In genomic region chr9:92768432-92768831, GRCm38 (mm10) we compare ENCODE assay signal across 16 mouse cellular contexts.
DNase-seq lines count a peak whose midpoint lies in the region; ATAC-seq and TF ChIP-seq lines count a peak whose summit lies in the region.
"Had no signal": no experiment of that assay in that cellular context is flagged by ENCODE, and none has a peak within 500 bp of the region (broad histone marks: within the 10 kb centered on the region; RNA-seq: fewer than 3 reads in every experiment).

No protein-coding gene starts in this region.

- no peak overlapping the region for H3K9ac ChIP-seq in forebrain, embryonic 14.5 days (ENCODE audit: low read length)
- H3K9ac ChIP-seq in forebrain, embryonic 16.5 days (replicated peaks; ENCODE audit: low read depth, low read length): no peak overlapping the region
- H3K9ac ChIP-seq in hindbrain, embryonic 14.5 days: no peak overlapping the region
- H3K9ac ChIP-seq: lung, embryonic 15.5 days had no signal

- no peaks in the 10 kb centered on the region for H3K36me3 ChIP-seq in forebrain, embryonic 14.5 days (ENCODE audit: control insufficient read depth, insufficient read depth, low read length)
- H3K36me3 ChIP-seq in forebrain, embryonic 16.5 days (ENCODE audit: control insufficient read depth, insufficient read depth): no peaks in the 10 kb centered on the region
- no peaks in the 10 kb centered on the region for H3K36me3 ChIP-seq in hindbrain, embryonic 14.5 days (replicated peaks; ENCODE audit: control insufficient read depth, insufficient read depth)
- H3K36me3 ChIP-seq: lung, embryonic 15.5 days had no signal

- TF ChIP-seq POLR2A in brain, embryonic 14.5 days (IDR thresholded peaks at IDR 0.05; ENCODE audit: borderline replicate concordance, extremely low read depth, insufficient read depth, insufficient read length, poor library complexity, severe bottlenecking): no peak

- 51% methylated on average over 3 of the region's 3 CpGs for WGBS in forebrain, embryonic 14.5 days
- WGBS in forebrain, embryonic 16.5 days: 43% methylated on average over 3 of the region's 3 CpGs
- WGBS in hindbrain, embryonic 14.5 days: 81% methylated on average over 3 of the region's 3 CpGs

- H3K4me3 ChIP-seq in forebrain, embryonic 14.5 days (ENCODE audit: low read depth, low read length): no peak overlapping the region
- no peak overlapping the region for H3K4me3 ChIP-seq in forebrain, embryonic 16.5 days (replicated peaks; ENCODE audit: low read length)
- H3K4me3 ChIP-seq in hindbrain, embryonic 14.5 days (replicated peaks; ENCODE audit: low read length): no peak overlapping the region
- H3K4me3 ChIP-seq: lung, embryonic 15.5 days had no signal

- H3K4me1 ChIP-seq in forebrain, embryonic 14.5 days (ENCODE audit: control insufficient read depth, insufficient read depth, low read length): no peaks in the 10 kb centered on the region
- H3K4me1 ChIP-seq in forebrain, embryonic 16.5 days (replicated peaks; ENCODE audit: control insufficient read depth, insufficient read depth, low read length): no peaks in the 10 kb centered on the region; the same call in 1 of the 2 replicates
- H3K4me1 ChIP-seq in hindbrain, embryonic 14.5 days (replicated peaks; ENCODE audit: control insufficient read depth, insufficient read depth, low read length): no peaks in the 10 kb centered on the region
- H3K4me1 ChIP-seq: lung, embryonic 15.5 days had no signal

- ATAC-seq in forebrain, embryonic 14.5 days: no peak
- ATAC-seq in forebrain, embryonic 16.5 days: no peak
- no peak for ATAC-seq in hindbrain, embryonic 14.5 days (ENCODE audit: low FRiP score)
- ATAC-seq: intestine, embryonic 16.5 days; midbrain, embryonic 16.5 days had no signal

- no peaks in the 10 kb centered on the region for H3K27me3 ChIP-seq in forebrain, embryonic 14.5 days (replicated peaks; ENCODE audit: control insufficient read depth, insufficient read depth, low read length)
- H3K27me3 ChIP-seq in forebrain, embryonic 16.5 days (replicated peaks; ENCODE audit: control insufficient read depth, insufficient read depth, low read length): no peaks in the 10 kb centered on the region
- no peaks in the 10 kb centered on the region for H3K27me3 ChIP-seq in hindbrain, embryonic 14.5 days (ENCODE audit: control insufficient read depth, insufficient read depth, low read length)
- H3K27me3 ChIP-seq: lung, embryonic 15.5 days had no signal

- H3K27ac ChIP-seq in forebrain, embryonic 14.5 days (ENCODE audit: low read depth, low read length): no peak overlapping the region
- no peak overlapping the region for H3K27ac ChIP-seq in forebrain, embryonic 16.5 days (ENCODE audit: low read length)
- H3K27ac ChIP-seq in hindbrain, embryonic 14.5 days: no peak overlapping the region
- H3K27ac ChIP-seq: lung, embryonic 15.5 days had no signal

- DNase-seq in forebrain, embryonic 14.5 days (ENCODE audit: low spot score): peak; percentile 60
- peak; percentile 70 for DNase-seq in brain, embryonic 14.5 days (ENCODE audit: low read depth)
- DNase-seq in frontal cortex, postnatal 36 days (ENCODE audit: low spot score in 2 of 2): peak; percentile 39 to 62
- peak; percentile 17 to 22 for DNase-seq in left cerebral cortex, postnatal 36 days (ENCODE audit: low spot score in 2 of 2)
- DNase-seq in yolk sac, embryonic 10.5 days (ENCODE audit: low spot score): no peak
- DNase-seq in hindbrain, embryonic 14.5 days (ENCODE audit: low spot score): no peak
- no peak for DNase-seq in ovary, postnatal 10 days (ENCODE audit: low spot score)
- DNase-seq: B cell, adult 2 months; cerebellum, adult 2 months; heart, adult 18-20 months; kidney, postnatal 14 days; spleen, adult 18-20 months had no signal

- intact Hi-C loops in left cerebral cortex, postnatal 36 days (cut with DNase I): loop anchor here (5.0 kb wide), 1 partner anchor 36 kb away; no protein-coding TSS in a partner anchor

- no peak overlapping the region for H3K4me2 ChIP-seq in forebrain, embryonic 14.5 days (ENCODE audit: low read length)
- H3K4me2 ChIP-seq in forebrain, embryonic 16.5 days (ENCODE audit: low read length): no peak overlapping the region
- no peak overlapping the region for H3K4me2 ChIP-seq in hindbrain, embryonic 14.5 days (replicated peaks)
- H3K4me2 ChIP-seq: lung, embryonic 15.5 days had no signal

- H3K9me3 ChIP-seq in forebrain, embryonic 14.5 days (replicated peaks; ENCODE audit: control insufficient read depth, low read length): no peaks in the 10 kb centered on the region
- no peaks in the 10 kb centered on the region for H3K9me3 ChIP-seq in forebrain, embryonic 16.5 days (ENCODE audit: control insufficient read depth, low read length)
- no peaks in the 10 kb centered on the region for H3K9me3 ChIP-seq in hindbrain, embryonic 14.5 days (ENCODE audit: control insufficient read depth, low read length)
- H3K9me3 ChIP-seq: lung, embryonic 15.5 days had no signal

- TF ChIP-seq CTCF in brain, embryonic 14.5 days (IDR thresholded peaks at IDR 0.05; ENCODE audit: borderline replicate concordance, extremely low read depth, insufficient read depth, insufficient read length): no peak

Comparison
In these comparisons a context has a peak if more than half of its experiments do, and no peak if none do; other contexts are left out.
1. DNase-seq: peak in forebrain, embryonic 14.5 days (single experiment), brain, embryonic 14.5 days (single experiment), frontal cortex, postnatal 36 days (2 of 2) and left cerebral cortex, postnatal 36 days (2 of 2); none in yolk sac, embryonic 10.5 days (single experiment), hindbrain, embryonic 14.5 days (single experiment) and ovary, postnatal 10 days (single experiment).